Mouse (Mus musculus): ENCODE measurements around the gene Ppard. TPM values are rescaled to one million over a fixed set of nuclear protein-coding genes. Genes with fewer than 3 reads are reported as not detected.
"Not testable (repeated sequence)": the region's sequence is repeated elsewhere in the genome, so short reads cannot be mapped to it uniquely, and the experiment has no call there.

Gene Ppard
- polyA plus RNA-seq, 1 experiment = 27.1 TPM

GRCm38 (mm10) chr17:28212391-28212790 lies 20.1 kb upstream of the Ppard start:
- H3K4me3 ChIP-seq (replicated peaks; ENCODE audit: insufficient read depth, low read depth, low read length) = no peak overlapping the region

GRCm38 (mm10) chr17:28213236-28213635 lies 19.3 kb upstream of the Ppard start:
- Histone ChIP-seq H3K4me1 (ENCODE audit: control insufficient read depth, insufficient read depth, low read length) (no peaks in the 10 kb centered on the region), H3K27me3 (ENCODE audit: control insufficient read depth, insufficient read depth, low read length) (no peaks in the 10 kb centered on the region), H3K4me3 (replicated peaks; ENCODE audit: insufficient read depth, low read depth, low read length) (no peak overlapping the region), H3K27ac (ENCODE audit: insufficient read depth, low read length) (no peak overlapping the region)
- TF ChIP-seq CTCF (IDR thresholded peaks at IDR 0.05; ENCODE audit: borderline replicate concordance, insufficient read depth, low read depth, low read length) (0 out of 2 replicates have a peak, but pooled peaks have one; percentile 8), POLR2A (IDR thresholded peaks at IDR 0.05; ENCODE audit: borderline replicate concordance, insufficient read depth, low read length) (no peak)
- no peak for DNase-seq
- 26% methylated on average over 4 of the region's 4 CpGs for WGBS

More at GRCm38 (mm10) chr17:28212391-28212790, 20.1 kb upstream of the Ppard start:
- no peak overlapping the region for H3K27ac ChIP-seq (ENCODE audit: insufficient read depth, low read length)
- no peaks in the 10 kb centered on the region for H3K27me3 ChIP-seq (ENCODE audit: control insufficient read depth, insufficient read depth, low read length)
- 71% methylated on average over 9 of the region's 9 CpGs for WGBS
- DNase-seq = no peak
- H3K4me1 ChIP-seq (ENCODE audit: control insufficient read depth, insufficient read depth, low read length) = no peaks in the 10 kb centered on the region
- TF ChIP-seq POLR2A (IDR thresholded peaks at IDR 0.05; ENCODE audit: borderline replicate concordance, insufficient read depth, low read length) (no peak), CTCF (IDR thresholded peaks at IDR 0.05; ENCODE audit: borderline replicate concordance, insufficient read depth, low read depth, low read length) (no peak)

GRCm38 (mm10) chr17:28216791-28217190 lies 15.7 kb upstream of the Ppard start:
- 93% methylated on average over 9 of the region's 9 CpGs for WGBS
- no peaks in the 10 kb centered on the region for H3K4me1 ChIP-seq (ENCODE audit: control insufficient read depth, insufficient read depth, low read length)
- H3K4me3 ChIP-seq (replicated peaks; ENCODE audit: insufficient read depth, low read depth, low read length) = no peak overlapping the region
- TF ChIP-seq POLR2A (IDR thresholded peaks at IDR 0.05; ENCODE audit: borderline replicate concordance, insufficient read depth, low read length) = no peak
- H3K27ac ChIP-seq (ENCODE audit: insufficient read depth, low read length) = no peak overlapping the region
- no peaks in the 10 kb centered on the region for H3K27me3 ChIP-seq (ENCODE audit: control insufficient read depth, insufficient read depth, low read length)
- no peak for DNase-seq

DNA sequence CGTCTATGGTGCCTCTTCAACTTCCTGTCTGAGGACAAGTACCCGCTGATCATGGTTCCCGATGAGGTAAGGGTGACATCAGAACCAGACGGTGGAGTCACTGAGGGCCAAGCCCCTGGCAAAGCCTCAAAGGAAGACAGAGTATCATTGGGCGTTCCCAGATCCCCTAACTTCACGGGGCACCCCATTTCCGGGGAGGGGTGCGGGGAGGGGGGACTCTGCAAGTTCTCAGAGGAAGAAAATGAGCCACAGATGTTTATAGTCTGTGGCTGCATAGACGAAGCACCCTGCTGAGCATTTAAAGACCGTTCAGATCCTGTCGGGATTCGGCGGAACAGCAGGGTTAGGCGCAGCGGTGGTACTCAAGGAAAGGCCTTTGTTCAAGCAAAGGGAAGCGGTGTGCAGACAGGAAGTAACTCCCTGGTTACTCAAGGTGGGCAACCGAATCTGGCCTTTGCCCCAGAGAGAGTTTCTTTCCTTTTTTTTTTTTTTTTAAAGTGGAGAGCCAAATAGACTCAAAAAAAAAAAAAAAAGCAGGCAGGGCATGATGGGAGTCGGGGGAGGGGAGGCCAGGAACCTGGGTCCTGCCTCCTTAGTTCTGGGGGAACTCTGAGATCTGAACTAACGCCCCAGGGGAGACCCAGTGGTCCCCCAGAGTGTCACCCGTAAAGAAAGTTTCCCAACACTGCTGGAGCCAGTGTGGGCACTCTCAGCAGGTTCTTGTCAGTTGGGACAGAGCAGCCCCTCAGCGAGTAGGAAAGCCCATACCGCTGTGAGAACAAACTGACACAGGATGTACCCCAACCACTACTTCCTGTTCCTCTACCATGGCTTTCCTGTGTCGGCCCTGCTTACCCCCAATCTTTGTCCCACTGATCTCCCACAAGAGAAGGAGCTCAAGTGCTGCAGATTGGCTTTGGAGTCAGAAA lies 14.5 kb upstream of the Ppard start:
- 27% methylated on average over 23 of the region's 23 CpGs for WGBS
- no peaks in the 10 kb centered on the region for H3K4me1 ChIP-seq (ENCODE audit: control insufficient read depth, insufficient read depth, low read length)
- DNase-seq = no peak

GRCm38 (mm10) chr17:28222463-28222862 lies 10.0 kb upstream of the Ppard start:
- H3K27me3 ChIP-seq (ENCODE audit: control insufficient read depth, insufficient read depth, low read length); H3K4me3 ChIP-seq (replicated peaks; ENCODE audit: insufficient read depth, low read depth, low read length); H3K27ac ChIP-seq (ENCODE audit: insufficient read depth, low read length); H3K4me1 ChIP-seq (ENCODE audit: control insufficient read depth, insufficient read depth, low read length); DNase-seq: not testable (repeated sequence)
- 88% methylated on average over 10 of the region's 10 CpGs for WGBS

More for the DNA sequence above, 14.5 kb upstream of the Ppard start:
- no peaks in the 10 kb centered on the region for H3K27me3 ChIP-seq (ENCODE audit: control insufficient read depth, insufficient read depth, low read length)
- no peak overlapping the region for H3K27ac ChIP-seq (ENCODE audit: insufficient read depth, low read length)
- no peak for TF ChIP-seq POLR2A (IDR thresholded peaks at IDR 0.05; ENCODE audit: borderline replicate concordance, insufficient read depth, low read length)
- no peak for TF ChIP-seq CTCF (IDR thresholded peaks at IDR 0.05; ENCODE audit: borderline replicate concordance, insufficient read depth, low read depth, low read length)
- H3K4me3 ChIP-seq (replicated peaks; ENCODE audit: insufficient read depth, low read depth, low read length) = no peak overlapping the region

- TF ChIP-seq CTCF (IDR thresholded peaks at IDR 0.05; ENCODE audit: borderline replicate concordance, insufficient read depth, low read depth, low read length) (no peak), POLR2A (IDR thresholded peaks at IDR 0.05; ENCODE audit: borderline replicate concordance, insufficient read depth, low read length) (peak; percentile 54; the same call in 1 of the 2 replicates)
- DNase-seq = peak; percentile 92 to 96
- 2% methylated on average over 46 of the region's 46 CpGs for WGBS
- peak overlapping the region; percentile 65 for H3K27ac ChIP-seq (ENCODE audit: insufficient read depth, low read length)
- H3K4me1 ChIP-seq (ENCODE audit: control insufficient read depth, insufficient read depth, low read length) = peaks cover 6% of the 10 kb centered on the region; the same call in 1 of the 2 replicates
- peak overlapping the region; percentile 56 for H3K4me3 ChIP-seq (replicated peaks; ENCODE audit: insufficient read depth, low read depth, low read length)
- no peaks in the 10 kb centered on the region for H3K27me3 ChIP-seq (ENCODE audit: control insufficient read depth, insufficient read depth, low read length)
Measured at GRCm38 (mm10) chr17:28223561-28224391, 8.7 kb upstream of the Ppard start.

DNA sequence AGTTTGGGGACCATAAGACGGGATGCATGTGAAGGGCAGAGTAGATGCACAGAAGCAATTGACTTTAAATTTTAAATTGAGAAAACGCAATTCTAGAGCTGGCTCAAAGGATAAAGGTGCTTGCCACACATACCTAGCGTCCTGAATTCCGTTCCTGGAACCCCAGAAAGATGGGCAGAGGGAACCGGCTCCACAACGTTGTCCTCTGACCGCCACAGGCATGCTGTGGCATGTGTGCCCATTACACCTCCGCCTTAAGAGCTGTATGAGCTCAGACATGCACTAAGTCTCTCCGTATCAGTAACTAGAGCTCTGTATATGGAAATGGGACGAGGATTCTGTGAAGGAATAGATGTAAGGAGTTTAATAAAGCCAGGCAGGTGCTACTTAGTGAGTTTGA lies 7.9 kb upstream of the Ppard start:
- Histone ChIP-seq H3K4me3 (replicated peaks; ENCODE audit: insufficient read depth, low read depth, low read length) (peak overlapping the region; percentile 56), H3K4me1 (ENCODE audit: control insufficient read depth, insufficient read depth, low read length) (peaks cover 6% of the 10 kb centered on the region; the same call in 1 of the 2 replicates), H3K27ac (ENCODE audit: insufficient read depth, low read length) (no peak overlapping the region), H3K27me3 (ENCODE audit: control insufficient read depth, insufficient read depth, low read length) (no peaks in the 10 kb centered on the region)
- TF ChIP-seq CTCF (IDR thresholded peaks at IDR 0.05; ENCODE audit: borderline replicate concordance, insufficient read depth, low read depth, low read length) (no peak), POLR2A (IDR thresholded peaks at IDR 0.05; ENCODE audit: borderline replicate concordance, insufficient read depth, low read length) (no peak)
- no peak for DNase-seq
- 81% methylated on average over 10 of the region's 10 CpGs for WGBS
